In the genomic region with DNA sequence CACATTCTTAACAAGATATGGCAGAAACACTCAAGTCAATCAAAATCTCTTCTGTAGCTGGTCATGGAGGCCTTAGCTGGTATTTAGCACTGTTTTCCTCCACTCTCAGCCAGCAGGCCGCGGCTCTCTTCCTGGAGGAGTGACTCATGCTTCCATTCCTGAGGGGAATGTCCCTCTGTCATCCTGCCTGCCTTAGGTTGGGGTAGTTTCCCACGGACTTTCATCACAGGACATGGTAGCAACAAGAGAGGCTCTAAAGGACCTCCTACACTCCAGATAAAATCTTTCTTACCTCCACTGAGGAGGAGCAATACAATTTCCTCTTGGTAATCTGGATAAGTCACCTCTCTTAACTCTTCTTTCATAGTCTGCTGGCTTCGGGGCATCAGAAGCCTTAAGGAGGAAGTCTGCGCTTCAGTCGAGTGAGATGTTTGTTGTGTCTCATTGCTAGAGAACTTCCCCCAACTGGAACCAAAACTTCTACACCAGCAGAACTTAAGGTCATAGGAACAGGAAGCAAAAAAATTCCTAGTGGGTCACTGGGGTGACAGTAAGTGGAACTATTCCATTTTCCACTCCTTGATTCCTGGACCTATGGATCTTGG, we compare ENCODE assay signal across 12 mouse cellular contexts. TPM values are rescaled to one million over a fixed set of nuclear protein-coding genes. Genes with fewer than 3 reads are reported as not detected.
DNase-seq lines count a peak whose midpoint lies in the region; ATAC-seq and TF ChIP-seq lines count a peak whose summit lies in the region.
"Had no signal": no experiment of that assay in that cellular context is flagged by ENCODE, and none has a peak within 500 bp of the region (broad histone marks: within the 10 kb centered on the region; RNA-seq: fewer than 3 reads in every experiment).

No protein-coding gene starts in this region.

- ATAC-seq in Patski: peak; percentile 55
- no peak for ATAC-seq in cerebellum, adult (ENCODE audit: insufficient number of reproducible peaks, low FRiP score, low TSS enrichment)

- no peaks in the 10 kb centered on the region for H3K27me3 ChIP-seq in Patski
- H3K27me3 ChIP-seq in thymus, adult 2 months (ENCODE audit: control insufficient read depth, insufficient read depth, low read length): no peaks in the 10 kb centered on the region
- H3K27me3 ChIP-seq: stomach, embryonic 15.5 days had no signal

- no peak for TF ChIP-seq POLR2A in thymus, adult 2 months (IDR thresholded peaks at IDR 0.05; ENCODE audit: control insufficient read depth, extremely low read depth, insufficient read depth, low read length, poor library complexity)

- peaks cover 31% of the 10 kb centered on the region; the same call in 1 of the 2 replicates for H3K79me2 ChIP-seq in macrophage (ENCODE audit: inconsistent target)

- H3K4me3 ChIP-seq in layer of hippocampus, adult 2 months: no peak overlapping the region
- no peak overlapping the region for H3K4me3 ChIP-seq in macrophage (ENCODE audit: inconsistent target)
- no peak overlapping the region for H3K4me3 ChIP-seq in thymus, adult 2 months (ENCODE audit: control insufficient read depth, insufficient read depth, low read length)
- H3K4me3 ChIP-seq: stomach, embryonic 15.5 days had no signal

- no peak for TF ChIP-seq CTCF in layer of hippocampus, adult 2 months (conservative IDR thresholded peaks at IDR 0.05)
- TF ChIP-seq CTCF in Patski (IDR thresholded peaks at IDR 0.05): no peak
- no peak for TF ChIP-seq CTCF in thymus, adult 2 months (IDR thresholded peaks at IDR 0.05; ENCODE audit: borderline replicate concordance, control insufficient read depth, extremely low read depth, insufficient read depth, low read length, poor library complexity)

- no peak for DNase-seq in layer of hippocampus, adult 2 months (ENCODE audit: low spot score in 2 of 2)
- DNase-seq in layer of hippocampus, postnatal 36 days: no peak
- DNase-seq in Patski (ENCODE audit: low read depth, low spot score): peak; percentile 68
- DNase-seq in heart, adult 18-20 months: peak; percentile 38 to 51
- DNase-seq in right cerebral cortex, postnatal 36 days (ENCODE audit: low spot score in 2 of 2): no peak
- no peak for DNase-seq in thymus, adult 2 months
- DNase-seq: embryo, embryonic 11 days had no signal

- H3K27ac ChIP-seq in layer of hippocampus, adult 2 months: peak overlapping the region; percentile 36; the same call in 1 of the 2 replicates
- H3K27ac ChIP-seq in macrophage: peak overlapping the region; percentile 42
- H3K27ac ChIP-seq in thymus, adult 2 months (ENCODE audit: control insufficient read depth, insufficient read depth, low read length): no peak overlapping the region
- H3K27ac ChIP-seq: stomach, embryonic 15.5 days had no signal

- H3K4me1 ChIP-seq in thymus, adult 2 months (replicated peaks; ENCODE audit: control insufficient read depth, insufficient read depth, low read length): 0 out of 2 replicates have a peak, but pooled peaks cover 2% of the 10 kb centered on the region
- H3K4me1 ChIP-seq: stomach, embryonic 15.5 days had no signal

- CTCF ChIA-PET in Patski (lab: Charles Lee): no interaction called here

- in situ Hi-C loops in Patski (cut with MboI; ENCODE audit: low pct_unique_long_range_greater_than_20kb): no loop called here

- POLR2A ChIA-PET in Patski (lab: Charles Lee): no interaction called here

- no peaks in the 10 kb centered on the region for H3K36me3 ChIP-seq in macrophage (ENCODE audit: inconsistent target)
- no peaks in the 10 kb centered on the region for H3K36me3 ChIP-seq in thymus, adult 2 months (ENCODE audit: control insufficient read depth, insufficient read depth, low read length)

- 12% methylated on average over 6 of the region's 6 CpGs for WGBS in macrophage (ENCODE audit: missing documents)
- whole genome bisulfite sequencing in thymus, adult 2 months: 40% methylated on average over 6 of the region's 6 CpGs

RNA-seq across cellular contexts. Expression of a gene that starts 15.7 kb away (rescaled TPM):
- 10 to 100 TPM; 24.0 to 25.1 TPM for total RNA-seq in layer of hippocampus, adult 2 months (2021)
- total RNA-seq in layer of hippocampus, postnatal 36 days (2021): 10 to 100 TPM; 19.7 to 21.8 TPM
- 23.9 TPM for polyA plus RNA-seq in Patski (2021)
- total RNA-seq in heart, adult 18-20 months (2021): 1 to 10 TPM; 6.5 to 7.4 TPM
- total RNA-seq in macrophage (2018; cell fraction: chromatin; rRNA removed): 10 to 100 TPM in 21 of 26 experiments, 1 to 10 TPM in 5; 6.6 to 22.8 (median 16.6) TPM
- total RNA-seq in macrophage (2018; cell fraction: cytosol; rRNA removed): 1 to 10 TPM; 2.5 to 8.2 (median 5.0) TPM
- total RNA-seq in macrophage (2018; cell fraction: nucleus; rRNA removed): 10 to 100 TPM in 16 of 26 experiments, 1 to 10 TPM in 10; 4.6 to 32.3 (median 11.4) TPM
- 6.6 to 13.8 TPM (median 6.9 TPM) in 3 replicates for polyA plus RNA-seq in macrophage (2018)
- polyA plus RNA-seq in thymus, adult 2 months (2012; rRNA removed): 10.3 and 11.1 TPM in 2 replicates

RNA-seq across cellular contexts. Expression of a gene that starts 28.7 kb away (rescaled TPM):
- 1 to 10 TPM; 6.8 to 7.8 TPM for total RNA-seq in layer of hippocampus, adult 2 months (2021)
- 1 to 10 TPM; 6.8 TPM for total RNA-seq in layer of hippocampus, postnatal 36 days (2021)
- polyA plus RNA-seq in Patski (2021) (12.8 TPM), macrophage (2018) (0.40 to 1.2 TPM (median 0.82 TPM) in 3 replicates)
- total RNA-seq in heart, adult 18-20 months (2021): 10 to 100 TPM; 49.2 to 51.1 TPM
- 1 to 10 TPM in 24 of 26 experiments, under 1 TPM in 2; 0.67 to 3.8 (median 1.9) TPM for total RNA-seq in macrophage (2018; cell fraction: chromatin; rRNA removed)
- total RNA-seq in macrophage (2018; cell fraction: cytosol; rRNA removed): under 1 TPM; 0.40 to 0.91 (median 0.64) TPM
- 1 to 10 TPM in 22 of 26 experiments, under 1 TPM in 4; 0.55 to 2.4 (median 1.4) TPM for total RNA-seq in macrophage (2018; cell fraction: nucleus; rRNA removed)
- polyA plus RNA-seq in thymus, adult 2 months (2012; rRNA removed): 10.4 and 10.7 TPM in 2 replicates

RNA-seq across cellular contexts. Expression of a gene that starts 31.9 kb away (rescaled TPM):
- not detected for total RNA-seq in layer of hippocampus, adult 2 months (2021)
- not detected for total RNA-seq in layer of hippocampus, postnatal 36 days (2021)
- not detected for polyA plus RNA-seq in Patski (2021)
- not detected for total RNA-seq in heart, adult 18-20 months (2021)
- total RNA-seq in macrophage (2018; cell fraction: chromatin; rRNA removed): not detected
- total RNA-seq in macrophage (2018; cell fraction: cytosol; rRNA removed): not detected
- not detected for total RNA-seq in macrophage (2018; cell fraction: nucleus; rRNA removed)
- polyA plus RNA-seq in macrophage (2018): not detected in 3 replicates
- polyA plus RNA-seq in thymus, adult 2 months (2012; rRNA removed): 6.6 and 11.8 TPM in 2 replicates
- total RNA-seq: heart, postnatal 14 days had no signal
- polyA plus RNA-seq: limb, embryonic 11.5 days had no signal

Comparison
In these comparisons a context has a peak if more than half of its experiments do, and no peak if none do; other contexts are left out.
1. DNase-seq: peak in Patski (single experiment) and heart, adult 18-20 months (2 of 2); none in layer of hippocampus, adult 2 months (0 of 2), layer of hippocampus, postnatal 36 days (0 of 2), right cerebral cortex, postnatal 36 days (0 of 2) and thymus, adult 2 months (single experiment).
2. RNA of a gene that starts 28.7 kb away (total RNA-seq): 49.2 to 51.1 TPM in heart, adult 18-20 months; 6.8 to 7.8 TPM in layer of hippocampus, adult 2 months and 6.8 TPM in layer of hippocampus, postnatal 36 days; every median in the first group is over 4 times any median in the second.